Mouse (Mus musculus) mammary gland, adult 2 months (tissue): ENCODE measurements around the gene Ttc21b. TPM values are rescaled to one million over a fixed set of nuclear protein-coding genes. Genes with fewer than 3 reads are reported as not detected.

Experiments used
- polyA plus RNA-seq: library from polyadenylated mRNA; depleted of rRNA; stranded (reverse); fragments of >200 nt; gene quantifications from 2 replicates; pipeline ENCODE4 v1.2.3, GENCODE M21; 2012; ENCODE audit warnings: low replicate concordance; rRNA removed

Ttc21b gene
- polyA plus RNA-seq: 2.2 and 3.6 TPM in 2 replicates

DNA sequence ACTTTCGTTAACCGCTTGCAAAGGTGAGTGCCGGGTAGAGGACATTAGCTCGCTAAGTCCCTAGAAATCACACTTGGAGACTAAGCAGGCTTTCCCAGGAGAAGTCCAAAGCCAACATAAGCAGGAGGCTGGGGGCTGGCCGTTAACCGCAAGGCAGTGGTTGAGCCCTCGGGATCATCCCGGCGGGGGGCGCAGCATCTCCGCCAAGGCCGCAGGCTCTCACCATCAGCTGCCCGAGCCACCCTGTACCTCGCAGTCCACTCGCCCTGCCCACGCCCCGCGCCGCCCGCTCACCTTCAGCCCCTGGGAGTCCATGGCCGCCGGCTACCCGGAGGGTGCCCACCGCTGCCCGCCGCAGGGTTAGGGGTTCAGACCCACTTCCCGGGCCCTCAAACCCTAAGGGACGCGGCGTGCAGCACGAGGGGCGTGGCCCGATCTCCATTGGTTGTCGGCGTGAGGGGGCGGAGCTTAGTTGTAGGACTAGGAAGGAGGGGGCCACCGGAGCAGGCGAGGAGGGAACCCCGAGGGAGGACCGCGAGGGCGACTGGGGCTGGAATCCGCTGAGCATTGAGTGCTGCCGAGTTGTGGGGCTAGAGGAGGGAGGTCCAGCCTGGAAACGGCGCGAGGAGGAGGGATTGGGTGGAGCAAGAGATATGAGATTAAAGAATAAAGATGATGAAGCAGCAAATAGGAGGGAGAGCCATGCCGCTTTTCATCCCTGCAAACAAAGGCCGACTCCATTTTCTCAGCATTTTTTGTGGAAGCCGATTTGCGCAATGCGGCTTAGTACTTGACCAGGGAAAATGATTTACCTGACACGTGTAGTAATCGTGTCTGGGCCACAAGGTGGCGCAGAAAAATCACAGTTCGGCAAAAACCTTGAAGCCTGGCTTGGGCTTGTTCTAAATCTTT is at the start of gene Ttc21b:
TSS of gene Ttc21b (minus strand) at position 398 of the 912 bp plus-strand sequence.

Other genes starting within 250 kb of the Ttc21b start
- gene Galnt3, start 131.6 kb downstream of the Ttc21b start, polyA plus RNA-seq: 2.4 and 3.2 TPM in 2 replicates
- not detected in 2 replicates for gene Scn1a, start 184.2 kb upstream of the Ttc21b start, polyA plus RNA-seq